Comparison of ENCODE assay signal across 8 mouse cellular contexts in the genomic region with DNA sequence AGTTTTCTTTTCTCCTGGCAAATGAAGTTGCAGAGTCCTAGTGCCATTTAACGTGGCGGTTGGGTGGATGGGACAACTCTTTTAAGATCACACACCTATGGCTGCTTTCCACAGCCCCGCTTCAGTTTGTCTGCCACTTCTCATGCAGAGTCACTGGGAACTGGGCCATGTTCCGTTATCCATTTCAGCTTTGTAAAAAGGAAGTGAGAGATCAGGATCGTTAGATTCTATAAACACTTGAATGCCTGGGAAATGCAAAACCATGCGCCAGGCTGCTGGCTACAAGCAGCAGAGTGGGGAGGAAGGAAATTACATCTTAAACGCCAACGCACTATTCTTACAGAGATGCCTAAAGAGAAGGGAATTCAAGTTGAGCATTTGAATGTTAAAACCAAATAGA.
DNase-seq lines count a peak whose midpoint lies in the region; ATAC-seq and TF ChIP-seq lines count a peak whose summit lies in the region.

No protein-coding gene starts in this region.

- TF ChIP-seq CTCF in kidney, postnatal 0 days (IDR thresholded peaks at IDR 0.05; ENCODE audit: low read depth), result no peak

- no peaks in the 10 kb centered on the region for H3K9me3 ChIP-seq in kidney, postnatal 0 days (replicated peaks; ENCODE audit: low read length)
- H3K9me3 ChIP-seq in hindbrain, embryonic 16.5 days (ENCODE audit: control insufficient read depth, low read length), result no peaks in the 10 kb centered on the region
- H3K9me3 ChIP-seq in liver, embryonic 11.5 days (ENCODE audit: control insufficient read depth, low read length), result no peaks in the 10 kb centered on the region

- no peak for ATAC-seq in kidney, postnatal 0 days (replicated peaks; ENCODE audit: low FRiP score, low read depth)
- ATAC-seq in hindbrain, embryonic 16.5 days, result peak; percentile 75
- peak; percentile 18; the same call in 1 of the 2 replicates for ATAC-seq in megakaryocyte, adult 5-6 weeks (ENCODE audit: poor library complexity, severe bottlenecking)
- ATAC-seq in liver, embryonic 11.5 days (replicated peaks; ENCODE audit: low FRiP score), result no peak

- H3K4me1 ChIP-seq in kidney, postnatal 0 days (replicated peaks; ENCODE audit: insufficient read depth, low read length), result no peaks in the 10 kb centered on the region
- peaks cover 6% of the 10 kb centered on the region for H3K4me1 ChIP-seq in hindbrain, embryonic 16.5 days (ENCODE audit: control insufficient read depth, insufficient read depth, low read depth, low read length)
- H3K4me1 ChIP-seq in liver, embryonic 11.5 days (replicated peaks; ENCODE audit: control insufficient read depth, insufficient read depth, low read length), result no peaks in the 10 kb centered on the region

- WGBS in kidney, postnatal 0 days, result 26% methylated on average over 8 of the region's 8 CpGs
- 30% methylated on average over 8 of the region's 8 CpGs for WGBS in hindbrain, embryonic 16.5 days
- 55% methylated on average over 8 of the region's 8 CpGs for WGBS in liver, embryonic 11.5 days

- DNase-seq in kidney, postnatal 0 days (ENCODE audit: low spot score), result peak; percentile 26
- DNase-seq in kidney, postnatal 36 days, result no peak
- peak; percentile 61 to 72 for DNase-seq in cerebellum, postnatal 14 days
- DNase-seq in liver, embryonic 11.5 days (ENCODE audit: low spot score), result no peak
- DNase-seq in kidney, adult 18-20 months, result no peak
- DNase-seq in kidney, adult 8-10 months, result no peak

- no peaks in the 10 kb centered on the region for H3K27me3 ChIP-seq in kidney, postnatal 0 days (ENCODE audit: insufficient read depth, low read length)
- H3K27me3 ChIP-seq in hindbrain, embryonic 16.5 days (replicated peaks; ENCODE audit: control insufficient read depth, insufficient read depth, low read length), result no peaks in the 10 kb centered on the region
- H3K27me3 ChIP-seq in liver, embryonic 11.5 days (replicated peaks; ENCODE audit: control insufficient read depth, insufficient read depth, low read length), result no peaks in the 10 kb centered on the region

- H3K36me3 ChIP-seq in kidney, postnatal 0 days (ENCODE audit: insufficient read depth, low read length), result no peaks in the 10 kb centered on the region
- H3K36me3 ChIP-seq in hindbrain, embryonic 16.5 days (ENCODE audit: control insufficient read depth, insufficient read depth, low read length), result no peaks in the 10 kb centered on the region
- H3K36me3 ChIP-seq in liver, embryonic 11.5 days (ENCODE audit: control insufficient read depth, insufficient read depth, low read length), result no peaks in the 10 kb centered on the region

- no peak overlapping the region for H3K4me2 ChIP-seq in kidney, postnatal 0 days (ENCODE audit: low read length)
- H3K4me2 ChIP-seq in hindbrain, embryonic 16.5 days (ENCODE audit: low read length), result peak overlapping the region; percentile 1; the same call in 1 of the 2 replicates
- H3K4me2 ChIP-seq in liver, embryonic 11.5 days, result no peak overlapping the region

- H3K27ac ChIP-seq in kidney, postnatal 0 days, result no peak overlapping the region
- peak overlapping the region; percentile 3; the same call in 1 of the 2 replicates for H3K27ac ChIP-seq in hindbrain, embryonic 16.5 days (ENCODE audit: low read depth, low read length)
- no peak overlapping the region for H3K27ac ChIP-seq in liver, embryonic 11.5 days (ENCODE audit: low read depth, low read length)

- H3K4me3 ChIP-seq in kidney, postnatal 0 days (replicated peaks; ENCODE audit: low read depth, low read length), result no peak overlapping the region
- no peak overlapping the region for H3K4me3 ChIP-seq in hindbrain, embryonic 16.5 days (ENCODE audit: low read length)
- no peak overlapping the region for H3K4me3 ChIP-seq in liver, embryonic 11.5 days (ENCODE audit: low read depth, low read length)

- H3K9ac ChIP-seq in kidney, postnatal 0 days (ENCODE audit: low read depth, low read length), result no peak overlapping the region
- H3K9ac ChIP-seq in hindbrain, embryonic 16.5 days (ENCODE audit: low read depth, low read length), result no peak overlapping the region
- no peak overlapping the region for H3K9ac ChIP-seq in liver, embryonic 11.5 days (ENCODE audit: low read depth, low read length)

Comparison
In these comparisons a context has a peak if more than half of its experiments do, and no peak if none do; other contexts are left out.
1. DNase-seq: peak in kidney, postnatal 0 days (single experiment) and cerebellum, postnatal 14 days (2 of 2); none in kidney, postnatal 36 days (0 of 2), liver, embryonic 11.5 days (single experiment), kidney, adult 18-20 months (single experiment) and kidney, adult 8-10 months (0 of 2).
2. ATAC-seq: peak in hindbrain, embryonic 16.5 days (single experiment) and megakaryocyte, adult 5-6 weeks (single experiment); none in kidney, postnatal 0 days (single experiment) and liver, embryonic 11.5 days (single experiment).